Mouse (Mus musculus): ENCODE results near the gene Il12rb2.

DNA sequence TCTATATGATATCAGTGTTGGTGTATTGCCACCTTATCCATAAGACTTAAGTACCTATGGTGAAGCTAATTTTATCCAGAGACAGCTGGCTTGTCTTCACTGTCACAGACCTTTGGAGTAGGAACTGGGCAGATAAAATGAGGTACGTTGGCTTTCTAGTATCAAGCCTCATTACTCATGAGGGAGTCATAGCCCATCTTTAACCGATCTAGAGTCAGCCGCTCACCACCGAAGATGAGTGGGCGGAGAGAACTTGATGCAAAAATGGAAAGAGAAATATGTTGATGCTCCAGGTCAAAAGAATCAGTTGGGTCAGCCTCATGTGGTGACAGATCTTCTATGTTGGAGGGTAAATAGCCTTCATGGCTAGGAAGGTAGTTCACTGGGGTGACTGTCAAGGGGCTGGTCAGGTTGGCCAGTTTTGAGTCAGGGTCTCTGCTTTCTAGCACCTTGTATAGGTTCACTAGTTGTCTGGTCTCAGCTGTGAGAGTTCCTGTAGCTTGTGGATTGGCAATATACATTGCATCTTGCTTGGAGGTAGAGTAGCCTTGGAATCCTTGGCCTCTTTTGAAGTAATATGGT is 83.9 kb downstream of the Il12rb2 start:
- TF ChIP-seq HCFC1 (IDR thresholded peaks at IDR 0.05; ENCODE audit: low read depth, low read length): no peak
- no peak for TF ChIP-seq CHD1 (IDR thresholded peaks at IDR 0.05; ENCODE audit: low read depth, low read length)
- 0 out of 4 replicates have a peak, but pooled peaks of 1 of the 2 experiments have one; percentile 25 for TF ChIP-seq EP300 (IDR thresholded peaks at IDR 0.05; ENCODE audit: low read depth in 1 of 2, low read length in 2 of 2)
- TF ChIP-seq GATA1 (IDR thresholded peaks at IDR 0.05; ENCODE audit: low read depth, low read length): no peak
- TF ChIP-seq TCF12 (IDR thresholded peaks at IDR 0.05; ENCODE audit: low read depth, low read length): no peak
- TF ChIP-seq POLR2A (IDR thresholded peaks at IDR 0.05; ENCODE audit: control insufficient read depth in 1 of 2, insufficient read depth in 1 of 2, low read depth in 1 of 2, low read length in 2 of 2, poor library complexity in 1 of 2): peak in 1 of 2 experiments; percentile 58; a peak in 2 of 4 replicates
- TF ChIP-seq TAL1 (IDR thresholded peaks at IDR 0.05; ENCODE audit: low read length): no peak
- TF ChIP-seq ZC3H11A (IDR thresholded peaks at IDR 0.05; ENCODE audit: low read depth, low read length): no peak
- TF ChIP-seq POLR2AphosphoS5 (IDR thresholded peaks at IDR 0.05; ENCODE audit: borderline replicate concordance, low read depth, low read length): no peak
- TF ChIP-seq ELF1 (IDR thresholded peaks at IDR 0.05; ENCODE audit: low read depth, low read length): no peak
- no peak; a peak in 1 of 6 replicates for TF ChIP-seq CTCF (IDR thresholded peaks at IDR 0.05 in 2 of 3, conservative IDR thresholded peaks at IDR 0.05 in 1 of 3; ENCODE audit: control insufficient read depth in 1 of 3, insufficient read depth in 1 of 3, low read depth in 2 of 3, low read length in 3 of 3, poor library complexity in 1 of 3, severe bottlenecking in 1 of 3)
- TF ChIP-seq MXI1 (IDR thresholded peaks at IDR 0.05; ENCODE audit: low read depth, low read length): no peak
- no peak for TF ChIP-seq GABPA (IDR thresholded peaks at IDR 0.05; ENCODE audit: low read depth, low read length)

All from MEL (cell line).